Mouse (Mus musculus): ENCODE data around the gene Fbxo17.

Gene Fbxo17

DNA sequence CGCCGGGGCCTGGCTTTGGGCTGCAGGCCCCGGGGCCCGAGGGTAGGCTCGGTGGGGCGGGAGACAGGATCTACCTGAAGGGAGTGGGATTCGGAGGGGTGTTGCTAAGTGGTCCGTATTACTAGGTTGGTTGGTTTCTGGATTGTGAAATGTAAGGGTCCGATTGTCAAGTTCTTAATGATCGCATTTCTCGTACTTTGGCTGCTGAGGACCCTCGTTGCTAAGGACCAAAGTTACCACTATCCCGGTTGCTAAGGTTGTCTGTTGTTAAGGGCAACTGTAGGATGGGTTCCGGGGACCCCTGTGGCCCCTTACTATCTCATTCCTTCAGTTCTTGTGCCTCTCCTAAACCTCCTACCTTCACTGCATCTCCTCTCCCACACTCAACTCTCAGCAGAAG lies 50.3 kb downstream of the Fbxo17 start:
- DNase-seq (ENCODE audit: low spot score in 2 of 2) = no peak

- DNase-seq (ENCODE audit: low spot score in 2 of 2) = no peak
These were observed 50.9 kb downstream of the Fbxo17 start, which contains the start of gene Nfkbib for GRCm38 (mm10) chr7:28767462-28767965. Nfkbib (minus strand) TSS chr7:28767512.

DNA sequence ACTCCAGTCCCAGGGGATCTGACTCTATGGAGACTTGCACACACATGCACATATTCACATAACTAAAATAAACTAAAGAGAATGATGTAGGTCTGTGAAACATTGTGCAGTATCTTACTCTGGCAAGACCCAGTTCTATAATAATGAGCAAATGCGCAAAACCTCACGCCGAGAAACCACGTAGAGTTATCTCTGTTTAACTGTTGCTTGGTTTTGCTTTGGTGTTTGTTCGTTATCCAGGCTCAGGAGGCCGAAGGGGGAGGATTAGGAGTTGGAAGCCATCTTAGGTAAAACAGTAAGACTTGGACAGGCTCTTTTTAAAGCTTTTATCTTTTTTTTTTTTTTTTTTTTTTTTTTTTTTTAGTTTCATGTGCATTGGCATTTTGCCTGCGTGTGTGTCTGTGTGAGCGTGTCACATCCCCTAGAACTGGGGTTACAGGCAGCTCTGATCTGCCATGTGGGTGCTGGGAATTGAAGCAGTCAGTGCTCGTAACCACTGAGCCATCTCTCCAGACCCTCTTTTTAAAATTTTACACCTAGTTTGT lies 52.9 kb downstream of the Fbxo17 start:
- no peak for DNase-seq (ENCODE audit: low spot score in 2 of 2)

DNA sequence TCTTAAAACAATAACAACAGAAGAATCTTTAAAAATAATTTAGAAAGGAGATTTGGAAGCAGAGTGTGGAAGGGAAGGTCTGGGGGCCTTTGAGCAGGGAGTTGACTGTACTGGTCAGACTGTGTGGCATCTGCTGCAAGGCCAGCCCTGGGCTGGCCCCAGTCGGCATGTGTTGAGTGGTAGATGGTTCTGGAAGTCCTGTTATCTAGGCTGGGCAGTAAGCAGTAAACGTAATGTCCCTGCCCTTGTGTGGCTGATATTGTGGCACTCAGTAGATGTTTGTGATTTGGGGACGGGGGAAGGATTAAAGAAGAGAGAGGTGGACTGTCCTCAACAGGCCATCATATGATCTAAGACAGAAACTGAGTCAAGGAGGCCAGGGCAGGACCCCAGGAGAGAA lies 53.7 kb downstream of the Fbxo17 start:
- DNase-seq (ENCODE audit: low spot score in 2 of 2) = no peak

- DNase-seq (ENCODE audit: low spot score in 2 of 2) = no peak
These were observed 55.3 kb downstream of the Fbxo17 start for GRCm38 (mm10) chr7:28771867-28772266.

- DNase-seq (ENCODE audit: low spot score in 2 of 2) = no peak
These were observed 56.6 kb downstream of the Fbxo17 start for GRCm38 (mm10) chr7:28773163-28773562.

- no peak for DNase-seq (ENCODE audit: low spot score in 2 of 2)
These were observed 57.6 kb downstream of the Fbxo17 start for GRCm38 (mm10) chr7:28774164-28774563.

- DNase-seq (ENCODE audit: low spot score in 2 of 2) = no peak
These were observed 58.5 kb downstream of the Fbxo17 start for GRCm38 (mm10) chr7:28775129-28775528.

DNA sequence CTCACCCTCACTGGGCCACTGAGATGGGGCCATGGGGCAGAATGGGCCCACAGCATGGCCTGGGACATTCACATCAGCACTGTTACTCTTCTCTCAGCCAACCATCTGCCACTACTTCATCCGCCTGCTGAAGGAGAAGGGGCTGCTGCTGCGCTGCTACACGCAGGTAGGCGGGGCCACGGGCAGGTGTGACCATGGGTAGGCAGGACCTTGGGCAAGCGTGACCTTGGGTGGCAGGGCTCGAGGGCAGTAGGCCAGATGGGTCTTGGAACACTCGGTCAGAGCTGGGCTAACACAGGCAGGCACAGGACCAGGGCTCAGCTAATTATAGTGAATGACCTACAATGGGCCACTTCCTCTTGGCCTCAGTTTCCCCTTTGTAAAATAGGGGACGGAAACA lies 62.2 kb downstream of the Fbxo17 start:
- DNase-seq (ENCODE audit: low spot score in 2 of 2) = no peak

DNA sequence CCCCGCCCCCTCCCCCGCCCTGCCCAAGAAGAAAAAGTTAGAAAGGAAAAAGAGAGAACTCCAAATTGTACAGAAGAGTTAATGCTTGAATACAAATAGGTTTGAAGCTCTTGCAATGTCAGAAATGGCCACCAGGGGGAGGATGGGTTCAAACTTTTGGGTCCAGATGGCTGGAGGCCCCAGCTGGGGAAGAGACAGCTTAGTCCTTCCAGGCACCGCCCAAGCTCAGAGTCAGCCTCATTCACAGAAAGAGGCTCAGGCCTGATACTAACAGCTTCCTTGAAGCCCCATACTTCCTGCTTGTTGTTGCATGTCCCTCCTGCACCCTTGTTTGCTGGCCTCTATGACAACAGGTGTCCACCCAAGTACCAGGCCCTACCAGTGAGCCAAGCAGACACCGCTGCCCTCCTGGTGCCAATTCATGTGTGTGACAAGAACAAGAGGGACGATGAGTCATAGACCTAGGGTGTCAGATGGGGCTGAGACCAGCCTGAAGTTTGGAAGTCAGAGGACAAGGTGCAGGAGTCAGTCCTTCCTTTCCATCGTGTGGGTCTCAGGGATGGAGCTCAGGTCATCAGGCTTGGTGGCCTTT lies 63.6 kb downstream of the Fbxo17 start:
- peak; percentile 93 to 94 for DNase-seq (ENCODE audit: low spot score in 2 of 2)

DNA sequence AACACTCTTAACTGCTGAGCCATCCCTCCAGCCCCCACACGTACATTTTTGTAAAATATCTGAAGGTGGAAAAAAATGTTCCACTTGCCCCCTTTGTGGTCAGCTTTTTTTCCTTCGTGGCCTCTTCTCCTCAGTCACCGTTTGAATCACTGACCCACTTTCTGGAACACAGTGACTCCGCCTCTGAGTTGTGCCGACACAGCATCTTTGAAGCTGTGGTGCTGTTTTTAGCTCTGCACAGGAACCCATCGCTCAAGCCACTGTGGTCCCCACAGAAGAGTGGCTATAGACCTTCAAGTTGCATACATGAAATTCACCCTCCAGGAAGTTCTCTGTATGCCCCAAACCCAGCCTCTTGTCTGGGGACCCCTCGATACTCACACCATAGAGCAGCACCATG lies 64.3 kb downstream of the Fbxo17 start:
- peak; percentile 51 to 54 for DNase-seq (ENCODE audit: low spot score in 2 of 2)

GRCm38 (mm10) chr7:28781261-28781663 lies 64.7 kb downstream of the Fbxo17 start:
- DNase-seq (ENCODE audit: low spot score in 2 of 2) = no peak

DNA sequence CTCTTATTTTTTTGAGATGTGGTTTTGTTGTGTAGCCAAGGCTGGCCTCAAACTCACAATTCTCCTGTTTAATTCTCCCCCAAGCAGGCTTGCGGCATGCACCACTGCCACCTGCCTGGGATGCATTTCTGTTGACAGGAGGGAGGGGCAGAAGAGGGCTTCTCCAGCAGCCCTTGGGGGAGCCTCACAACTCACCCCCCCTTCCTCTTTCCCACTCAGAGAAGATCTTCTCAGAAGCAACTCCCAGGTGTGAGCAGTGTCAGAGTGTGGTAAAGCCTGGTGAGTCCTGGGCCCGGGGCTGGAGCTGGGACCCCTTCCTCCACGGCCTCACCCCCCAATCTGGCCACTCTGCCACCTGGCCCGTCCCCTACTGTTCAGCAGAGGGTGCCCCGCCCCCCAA lies 68.6 kb downstream of the Fbxo17 start:
- DNase-seq (ENCODE audit: low spot score in 2 of 2) = no peak
